Mouse (Mus musculus): Measurements from ENCODE around the gene Rdh13. TPM values are rescaled to one million over a fixed set of nuclear protein-coding genes. Genes with fewer than 3 reads are reported as not detected.

Gene Rdh13
- total and polyA plus RNA-seq, 3 experiments = 25.1 to 34.1 (median 31.0) TPM

DNA sequence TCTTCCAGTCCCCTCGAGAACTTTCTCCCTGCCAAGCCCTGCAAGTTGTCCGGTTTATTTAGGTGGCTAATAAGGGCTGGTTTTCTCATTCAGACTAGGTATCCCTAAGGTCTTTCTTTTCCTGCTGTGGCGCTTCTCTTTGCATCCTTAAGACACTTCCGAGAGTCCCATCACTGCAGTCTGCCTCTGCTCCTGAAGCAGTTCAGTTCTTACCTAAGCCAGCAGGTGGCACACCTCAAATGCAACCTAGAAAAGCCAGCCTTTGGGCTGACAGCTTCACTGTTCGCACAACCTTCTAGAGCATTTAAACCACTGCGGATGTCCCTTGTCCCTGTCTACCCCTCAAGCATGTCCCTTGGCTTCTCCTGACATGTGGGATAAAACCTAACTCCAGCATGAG lies 34.2 kb upstream of the Rdh13 start:
- TF ChIP-seq CTCF (IDR thresholded peaks at IDR 0.05) (peak; percentile 82), EP300 (IDR thresholded peaks at IDR 0.05; ENCODE audit: insufficient read depth, low read depth, low read length) (peak; percentile 62; the same call in 1 of the 2 replicates), POLR2A (IDR thresholded peaks at IDR 0.05; ENCODE audit: insufficient read depth, low read depth, low read length) (peak; percentile 33; the same call in 1 of the 2 replicates)
- Histone ChIP-seq H3K4me1 (ENCODE audit: control insufficient read depth, insufficient read depth, low read length) (peaks cover 8% of the 10 kb centered on the region), H3K79me2 (replicated peaks; ENCODE audit: control insufficient read depth, insufficient read depth, low read length) (no peaks in the 10 kb centered on the region), H3K36me3 (ENCODE audit: control insufficient read depth, insufficient read depth, low read length) (no peaks in the 10 kb centered on the region), H3K4me3 (no peak overlapping the region), H3K27ac (no peak overlapping the region), H3K27me3 (ENCODE audit: control insufficient read depth, insufficient read depth, low read length) (no peaks in the 10 kb centered on the region), H3K9ac (ENCODE audit: low read depth, low read length) (no peak overlapping the region)
- DNase-seq = peak in 1 of 2 experiments; percentile 56
- intact Hi-C loops (cut with DNase I) = loop anchor here (2.0 to 5.0 kb wide), 2 partner anchors 19 to 33 kb away; no protein-coding TSS in a partner anchor
- whole genome bisulfite sequencing = 28% methylated on average over 6 of the region's 6 CpGs

DNA sequence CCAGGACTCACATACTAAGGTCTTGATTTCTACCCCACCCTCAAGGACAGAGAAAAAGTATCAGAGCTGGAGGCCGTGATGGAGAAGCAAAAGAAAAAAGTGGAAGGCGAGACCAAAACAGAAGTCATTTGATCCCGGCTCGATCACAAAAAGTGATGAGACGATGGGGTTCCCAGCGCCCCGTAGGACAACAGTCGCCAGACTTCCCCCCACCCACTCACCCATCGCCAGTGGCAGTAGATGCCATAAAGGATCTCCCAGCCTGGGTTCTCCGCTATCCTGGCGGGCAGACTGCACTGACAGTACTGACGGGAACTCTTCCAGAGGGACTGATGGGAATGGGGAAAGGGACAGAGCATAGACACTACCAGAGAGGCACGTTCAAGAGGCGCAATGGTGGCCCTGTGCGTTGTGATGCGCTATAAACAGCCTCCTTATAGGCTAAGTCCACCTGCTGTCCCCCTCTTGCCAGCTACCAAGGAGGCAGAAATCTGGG lies 33.4 kb upstream of the Rdh13 start:
- peak overlapping the region; percentile 49 for H3K4me3 ChIP-seq
- H3K79me2 ChIP-seq (replicated peaks; ENCODE audit: control insufficient read depth, insufficient read depth, low read length) = no peaks in the 10 kb centered on the region
- TF ChIP-seq EP300 (IDR thresholded peaks at IDR 0.05; ENCODE audit: insufficient read depth, low read depth, low read length) (no peak), POLR2A (IDR thresholded peaks at IDR 0.05; ENCODE audit: insufficient read depth, low read depth, low read length) (no peak), CTCF (IDR thresholded peaks at IDR 0.05) (no peak)
- H3K9ac ChIP-seq (ENCODE audit: low read depth, low read length) = peak overlapping the region; percentile 56
- peak overlapping the region; percentile 79 for H3K27ac ChIP-seq
- WGBS = 7% methylated on average over 16 of the region's 16 CpGs
- H3K27me3 ChIP-seq (ENCODE audit: control insufficient read depth, insufficient read depth, low read length) = no peaks in the 10 kb centered on the region
- H3K36me3 ChIP-seq (ENCODE audit: control insufficient read depth, insufficient read depth, low read length) = no peaks in the 10 kb centered on the region
- intact Hi-C loops (cut with DNase I) = loop anchor here (2.0 to 5.0 kb wide), 2 partner anchors 20 to 33 kb away; no protein-coding TSS in a partner anchor
- H3K4me1 ChIP-seq (ENCODE audit: control insufficient read depth, insufficient read depth, low read length) = peaks cover 8% of the 10 kb centered on the region
- no peak for DNase-seq

DNA sequence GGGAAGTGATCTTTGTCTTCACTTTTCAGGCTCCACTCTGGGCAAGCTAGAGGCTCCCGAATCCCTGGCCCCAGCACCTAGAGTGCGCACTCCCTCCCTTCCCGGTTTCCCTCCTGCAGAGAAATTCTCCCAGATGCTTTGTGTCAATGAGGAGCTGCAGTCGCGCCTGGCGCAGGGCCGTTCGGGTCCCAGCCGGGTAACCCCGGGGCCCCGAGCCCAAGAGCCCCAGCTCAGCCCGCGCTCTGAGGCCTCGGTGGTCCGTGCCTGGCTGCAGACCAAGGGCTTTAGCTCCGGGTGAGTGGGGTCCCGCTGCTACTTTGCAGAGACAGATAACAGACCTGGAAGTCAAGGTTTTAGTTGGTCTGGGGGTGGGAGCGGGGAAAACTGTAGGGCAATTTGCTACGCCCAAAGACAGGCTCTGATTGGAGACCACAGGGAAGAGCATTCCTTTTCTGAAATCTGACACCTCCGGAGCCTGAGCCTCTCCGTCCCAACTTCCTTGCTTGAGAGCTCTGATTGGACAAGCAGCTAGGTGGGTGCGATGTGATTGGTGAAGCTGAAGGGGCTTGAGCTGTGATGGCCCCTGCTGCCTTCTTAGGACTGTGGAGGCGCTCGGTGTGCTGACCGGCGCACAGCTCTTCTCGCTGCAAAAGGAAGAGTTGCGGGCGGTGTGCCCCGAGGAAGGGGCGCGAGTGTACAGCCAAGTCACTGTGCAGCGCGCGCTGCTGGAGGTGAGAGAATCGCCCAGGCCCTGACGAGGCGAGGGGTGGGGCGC lies 32.8 kb upstream of the Rdh13 start:
- Histone ChIP-seq H3K27me3 (ENCODE audit: control insufficient read depth, insufficient read depth, low read length) (no peaks in the 10 kb centered on the region), H3K36me3 (ENCODE audit: control insufficient read depth, insufficient read depth, low read length) (no peaks in the 10 kb centered on the region), H3K79me2 (replicated peaks; ENCODE audit: control insufficient read depth, insufficient read depth, low read length) (no peaks in the 10 kb centered on the region), H3K4me1 (ENCODE audit: control insufficient read depth, insufficient read depth, low read length) (peaks cover 8% of the 10 kb centered on the region), H3K9ac (ENCODE audit: low read depth, low read length) (peak overlapping the region; percentile 56), H3K27ac (peak overlapping the region; percentile 79), H3K4me3 (peak overlapping the region; percentile 49)
- TF ChIP-seq EP300 (IDR thresholded peaks at IDR 0.05; ENCODE audit: insufficient read depth, low read depth, low read length) = peak; percentile 69; the same call in 1 of the 2 replicates
- TF ChIP-seq CTCF (IDR thresholded peaks at IDR 0.05) = no peak; the same call in 1 of the 2 replicates
- TF ChIP-seq POLR2A (IDR thresholded peaks at IDR 0.05; ENCODE audit: insufficient read depth, low read depth, low read length) = peak; percentile 82
- peak; percentile 78 to 88 for DNase-seq
- intact Hi-C loops (cut with DNase I) = loop anchor here (2.0 to 5.0 kb wide), 2 partner anchors 21 to 34 kb away; no protein-coding TSS in a partner anchor
- WGBS = 3% methylated on average over 39 of the region's 39 CpGs

DNA sequence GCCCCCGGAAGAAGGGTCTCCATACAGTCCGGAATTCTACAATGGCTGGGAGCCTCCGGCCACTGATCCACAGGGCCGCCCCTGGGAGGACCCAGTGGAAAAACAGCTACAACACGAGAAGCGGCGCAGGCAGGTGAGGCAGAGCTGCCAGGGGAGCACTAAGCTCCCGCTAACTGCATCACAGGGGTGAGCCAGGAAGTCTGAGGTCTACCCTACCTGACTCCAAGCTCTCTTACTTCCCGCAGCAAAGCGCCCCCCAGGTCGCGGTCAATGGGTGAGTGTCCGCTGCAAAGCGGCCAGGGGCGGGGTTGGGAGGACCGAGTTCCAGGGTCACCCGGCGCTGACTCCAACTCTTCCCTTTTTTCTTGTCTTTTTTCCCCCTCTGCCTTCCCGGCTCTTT lies 28.5 kb upstream of the Rdh13 start:
- DNase-seq = no peak
- no peaks in the 10 kb centered on the region for H3K36me3 ChIP-seq (ENCODE audit: control insufficient read depth, insufficient read depth, low read length)
- intact Hi-C loops (cut with DNase I) = no loop called here
- no peaks in the 10 kb centered on the region for H3K27me3 ChIP-seq (ENCODE audit: control insufficient read depth, insufficient read depth, low read length)
- peaks cover 4% of the 10 kb centered on the region for H3K4me1 ChIP-seq (ENCODE audit: control insufficient read depth, insufficient read depth, low read length)
- WGBS = 17% methylated on average over 19 of the region's 19 CpGs
- no peaks in the 10 kb centered on the region for H3K79me2 ChIP-seq (replicated peaks; ENCODE audit: control insufficient read depth, insufficient read depth, low read length)
- TF ChIP-seq EP300 (IDR thresholded peaks at IDR 0.05; ENCODE audit: insufficient read depth, low read depth, low read length) = no peak
- no peak overlapping the region for H3K4me3 ChIP-seq
- no peak overlapping the region for H3K27ac ChIP-seq
- no peak overlapping the region for H3K9ac ChIP-seq (ENCODE audit: low read depth, low read length)

DNA sequence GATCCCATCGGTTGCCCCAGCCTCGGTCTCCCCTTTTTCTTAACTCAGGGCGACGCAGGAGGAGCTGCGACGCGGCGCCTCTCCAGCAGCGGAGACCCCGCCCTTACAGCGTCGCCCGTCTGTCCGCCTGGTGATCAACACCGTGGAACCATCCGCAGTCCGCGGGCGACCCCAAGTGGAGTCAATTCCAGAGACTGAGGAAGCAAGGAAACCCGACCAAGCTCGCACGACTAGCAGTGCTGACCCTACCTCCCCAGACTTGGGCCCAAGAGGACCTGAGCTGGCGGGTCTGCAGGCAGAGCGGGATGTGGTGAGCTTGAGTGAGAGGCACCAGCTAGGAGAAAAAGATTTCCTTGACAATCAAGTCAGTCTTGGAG lies 25.7 kb upstream of the Rdh13 start:
- Histone ChIP-seq H3K4me1 (ENCODE audit: control insufficient read depth, insufficient read depth, low read length) (0 out of 2 replicates have a peak, but pooled peaks cover 3% of the 10 kb centered on the region), H3K9ac (ENCODE audit: low read depth, low read length) (peak overlapping the region; percentile 33), H3K4me3 (peak overlapping the region; percentile 53), H3K27me3 (ENCODE audit: control insufficient read depth, insufficient read depth, low read length) (no peaks in the 10 kb centered on the region), H3K79me2 (replicated peaks; ENCODE audit: control insufficient read depth, insufficient read depth, low read length) (no peaks in the 10 kb centered on the region), H3K27ac (no peak overlapping the region), H3K36me3 (ENCODE audit: control insufficient read depth, insufficient read depth, low read length) (no peaks in the 10 kb centered on the region)
- peak; percentile 84 to 89 for DNase-seq
- WGBS = 5% methylated on average over 24 of the region's 24 CpGs
- intact Hi-C loops (cut with DNase I) = loop anchor here (2.0 kb wide), 3 partner anchors 40 to 368 kb away; no protein-coding TSS in a partner anchor
- no peak for TF ChIP-seq POLR2A (IDR thresholded peaks at IDR 0.05; ENCODE audit: insufficient read depth, low read depth, low read length)
- peak; percentile 81 for TF ChIP-seq CTCF (IDR thresholded peaks at IDR 0.05)
- peak; percentile 65; the same call in 1 of the 2 replicates for TF ChIP-seq EP300 (IDR thresholded peaks at IDR 0.05; ENCODE audit: insufficient read depth, low read depth, low read length)
